Mouse (Mus musculus): ENCODE results near the gene Lancl1. TPM values are rescaled to one million over a fixed set of nuclear protein-coding genes. Genes with fewer than 3 reads are reported as not detected.

Gene Lancl1
- total RNA-seq, 2 experiments from 2014 or later, result 182 to 187 TPM

- no peak for DNase-seq (ENCODE audit: low spot score in 2 of 2)
- intact Hi-C loops (cut with DNase I), result no loop called here
These were observed 87.6 kb downstream of the Lancl1 start for GRCm38 (mm10) chr1:66951086-66951485.

Other genes starting within 250 kb of the Lancl1 start
- 10 to 100 TPM; 12.5 to 15.9 TPM for gene Kansl1l, start 221.3 kb downstream of the Lancl1 start, total RNA-seq (2021)
- 10 to 100 TPM; 27.5 to 27.7 TPM for gene Acadl, start 175.6 kb downstream of the Lancl1 start, total RNA-seq (2021)
- gene Myl1, start 93.5 kb downstream of the Lancl1 start, total RNA-seq (2021), result 1 to 10 TPM in 1 of 2 experiments, not detected in 1; 1.5 TPM
- under 1 TPM; 0.25 to 0.37 TPM for gene Cps1, start 84.2 kb upstream of the Lancl1 start, total RNA-seq (2021)